Mouse (Mus musculus) heart, embryonic 14.5 days (tissue): ENCODE data around the gene BC107364. TPM values are rescaled to one million over a fixed set of nuclear protein-coding genes. Genes with fewer than 3 reads are reported as not detected.
A peak's percentile ranks its signal among the peaks of the same experiment; 100 is the strongest.
"Not testable (repeated sequence)": the region's sequence is repeated elsewhere in the genome, so short reads cannot be mapped to it uniquely, and the experiment has no call there.

ENCODE experiments used
- ATAC-seq: fragments of 200-750 bp; cut with Nextera tagmentation; 2 replicates; pipeline ENCODE4 v1.8.0; 2017; ENCODE audit warnings: low read depth, moderate TSS enrichment; ENCODE audit not compliant: insufficient number of reproducible peaks, insufficient read depth, low FRiP score
- H3K27ac ChIP-seq, 2 experiments: fragments of 200-500 bp in 1 of 2; fragments of 300-500 bp in 1 of 2; sonication (generic) in 1 of 2; replicated peaks in 1 of 2; 2 replicates each; pipeline ENCODE4 v1.5.1; 2012 to 2014; ENCODE audit warnings: low read depth in 2 of 2, low read length in 2 of 2, control low read depth in 1 of 2, mild to moderate bottlenecking in 1 of 2, mixed read lengths in 1 of 2; ENCODE audit not compliant: control insufficient read depth in 1 of 2, insufficient read depth in 1 of 2
- H3K27me3 ChIP-seq: fragments of 300-500 bp; sonication (generic); 2 replicates; pipeline ENCODE4 v1.6.1; 2014; ENCODE audit warnings: mild to moderate bottlenecking, low read length, control low read depth; ENCODE audit not compliant: control insufficient read depth, insufficient read depth
- H3K36me3 ChIP-seq: fragments of 300-500 bp; sonication (generic); 2 replicates; pipeline ENCODE4 v1.6.1; 2014; ENCODE audit warnings: mild to moderate bottlenecking, control low read depth, low read length, mixed read lengths; ENCODE audit not compliant: control insufficient read depth, insufficient read depth
- H3K4me1 ChIP-seq, 2 experiments: fragments of 200-500 bp in 1 of 2; fragments of 300-500 bp in 1 of 2; sonication (generic) in 1 of 2; 2 replicates each; pipeline ENCODE4 v1.6.1; 2012 to 2014; ENCODE audit warnings: low read length in 2 of 2, control low read depth in 1 of 2, mixed read lengths in 1 of 2; ENCODE audit not compliant: control insufficient read depth in 2 of 2, insufficient read depth in 2 of 2
- H3K4me2 ChIP-seq: fragments of 300-500 bp; sonication (generic); 2 replicates; pipeline ENCODE4 v1.6.1; 2014; ENCODE audit warnings: mild to moderate bottlenecking, low read length
- H3K4me3 ChIP-seq, 2 experiments: fragments of 200-500 bp in 1 of 2; fragments of 300-500 bp in 1 of 2; sonication (generic) in 1 of 2; 2 replicates each; pipeline ENCODE4 v1.5.1; 2012 to 2014; ENCODE audit warnings: low read length in 2 of 2, mild to moderate bottlenecking in 2 of 2, control low read depth in 1 of 2, low read depth in 1 of 2, moderate library complexity in 1 of 2; ENCODE audit not compliant: control insufficient read depth in 1 of 2, insufficient read depth in 1 of 2
- H3K9ac ChIP-seq: fragments of 300-500 bp; sonication (generic); 2 replicates; pipeline ENCODE4 v1.6.1; 2014; ENCODE audit warnings: mild to moderate bottlenecking, low read length
- H3K9me3 ChIP-seq: fragments of 300-500 bp; sonication (generic); 2 replicates; pipeline ENCODE4 v1.6.1; 2016; ENCODE audit warnings: low read length, control low read depth; ENCODE audit not compliant: control insufficient read depth
- WGBS: fragments of 180-500 bp; shearing (Covaris S2); extraction: QIAGEN DNeasy Blood & Tissue Kit; methylation state at CpG from one replicate; pipeline ENCODE4 v1.1.7; 2014; 5-methylcytosine and 5-hydroxymethylcytosine counted together
- polyA plus RNA-seq: library from polyadenylated mRNA; unstranded; fragments of >200 nt; fragmentation: Nextera tagmentation; extraction: Ambion mirVana; gene quantifications from 2 replicates; pipeline ENCODE4 v1.2.1, GENCODE M21; 2014

The BC107364 gene
- polyA plus RNA-seq = 0.66 and 1.0 TPM in 2 replicates

DNA sequence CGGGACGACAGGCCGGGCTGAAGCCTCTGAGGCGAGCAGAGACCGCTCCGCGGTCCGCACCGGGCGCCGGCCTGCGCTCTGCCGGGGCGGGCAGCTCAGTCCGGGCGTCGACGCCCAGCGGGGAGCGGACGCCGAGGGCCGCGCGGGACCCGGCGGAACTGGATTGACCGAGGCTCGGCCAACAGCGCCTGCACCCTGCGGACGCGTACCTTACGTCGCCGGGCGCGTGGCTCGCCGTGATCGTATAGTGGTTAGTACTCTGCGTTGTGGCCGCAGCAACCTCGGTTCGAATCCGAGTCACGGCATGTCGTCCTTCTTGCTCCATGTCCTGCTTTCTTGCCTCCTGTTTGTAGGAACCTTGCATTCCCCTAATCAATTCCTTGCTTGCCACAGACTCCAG lies at the start of gene BC107364:
BC107364 (minus strand) TSS at position 45 of the 400 bp plus-strand sequence.
- no CpG with 5 or more reads among the region's 48 CpGs for WGBS
- ATAC-seq = peak; percentile 36; the same call in 1 of the 2 replicates
- not testable (repeated sequence) for H3K36me3 ChIP-seq, H3K27ac ChIP-seq, H3K27me3 ChIP-seq, H3K4me1 ChIP-seq, H3K9ac ChIP-seq, H3K4me3 ChIP-seq, H3K9me3 ChIP-seq, H3K4me2 ChIP-seq

GRCm38 (mm10) chr3:96501391-96502115 lies 49.4 kb upstream of the BC107364 start:
- Histone ChIP-seq H3K27me3 (no peaks in the 10 kb centered on the region), H3K4me3 (peak overlapping the region; percentile 62 to 89), H3K9me3 (no peaks in the 10 kb centered on the region), H3K36me3 (no peaks in the 10 kb centered on the region), H3K27ac (peak overlapping the region; percentile 89 to 95), H3K4me2 (peak overlapping the region; percentile 98), H3K9ac (peak overlapping the region; percentile 79), H3K4me1 (0 out of 4 replicates have a peak, but pooled peaks cover 0 to 2% of the 10 kb centered on the region in 2 experiments)
- ATAC-seq = peak; percentile 69
- WGBS = under 1% methylated on average over 32 of the region's 32 CpGs

DNA sequence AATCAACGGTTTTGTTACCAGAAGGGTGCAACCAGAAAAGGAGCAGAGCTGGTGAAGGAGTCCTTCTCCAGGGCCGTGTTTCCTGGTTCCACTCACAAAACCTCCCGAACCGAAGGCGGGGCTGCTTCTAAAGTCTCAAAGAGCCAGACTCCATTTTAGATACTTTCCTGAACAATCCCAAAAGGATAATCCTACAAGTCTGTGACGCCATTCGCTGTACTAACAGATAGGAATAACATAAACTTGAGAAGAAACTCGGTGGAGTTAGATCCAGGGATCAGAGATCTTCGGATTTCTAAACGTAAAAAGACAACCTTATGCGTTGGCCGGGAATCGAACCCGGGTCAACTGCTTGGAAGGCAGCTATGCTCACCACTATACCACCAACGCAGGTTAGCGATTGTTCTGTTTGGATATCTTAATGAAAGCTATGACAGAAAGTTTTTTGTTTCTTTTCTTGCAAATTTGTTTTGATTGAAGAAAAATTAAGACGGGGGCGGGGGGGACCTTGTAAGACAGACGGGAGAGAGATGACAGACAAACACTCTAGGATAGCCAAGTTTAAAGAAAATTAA lies 48.7 kb upstream of the BC107364 start:
- no peaks in the 10 kb centered on the region for H3K9me3 ChIP-seq
- no peaks in the 10 kb centered on the region for H3K27me3 ChIP-seq
- peak; percentile 79 for ATAC-seq
- peak overlapping the region; percentile 87 for H3K9ac ChIP-seq
- under 1% methylated on average over 19 of the region's 19 CpGs for WGBS
- peak overlapping the region; percentile 98 for H3K4me2 ChIP-seq
- no peaks in the 10 kb centered on the region for H3K36me3 ChIP-seq
- peak overlapping the region; percentile 92 to 95 for H3K27ac ChIP-seq
- peak overlapping the region; percentile 62 to 84 for H3K4me3 ChIP-seq
- 0 out of 4 replicates have a peak, but pooled peaks cover 0 to 2% of the 10 kb centered on the region in 2 experiments for H3K4me1 ChIP-seq

- H3K4me3 ChIP-seq = peak overlapping the region; percentile 62 to 84
- peak overlapping the region; percentile 95 to 96 for H3K27ac ChIP-seq
- ATAC-seq = peak; percentile 75
- no peaks in the 10 kb centered on the region for H3K36me3 ChIP-seq
- 0 out of 4 replicates have a peak, but pooled peaks cover 0 to 2% of the 10 kb centered on the region in 2 experiments for H3K4me1 ChIP-seq
- peak overlapping the region; percentile 87 for H3K9ac ChIP-seq
- H3K4me2 ChIP-seq = peak overlapping the region; percentile 98
- WGBS = under 1% methylated on average over 17 of the region's 17 CpGs
- no peaks in the 10 kb centered on the region for H3K27me3 ChIP-seq
- no peaks in the 10 kb centered on the region for H3K9me3 ChIP-seq
Measured at GRCm38 (mm10) chr3:96500289-96500621, 48.1 kb upstream of the BC107364 start.

- WGBS = under 1% methylated on average over 36 of the region's 36 CpGs
- peak; percentile 22; the same call in 1 of the 2 replicates for ATAC-seq
- peak overlapping the region; percentile 87 for H3K9ac ChIP-seq
- H3K27ac ChIP-seq = peak overlapping the region; percentile 95 to 96
- H3K4me2 ChIP-seq = peak overlapping the region; percentile 61
- 0 out of 4 replicates have a peak, but pooled peaks cover 0 to 2% of the 10 kb centered on the region in 2 experiments for H3K4me1 ChIP-seq
- H3K4me3 ChIP-seq = peak overlapping the region; percentile 62 to 84
- H3K27me3 ChIP-seq = no peaks in the 10 kb centered on the region
- H3K36me3 ChIP-seq = no peaks in the 10 kb centered on the region
- H3K9me3 ChIP-seq = no peaks in the 10 kb centered on the region
Measured at GRCm38 (mm10) chr3:96499481-96500288, 47.6 kb upstream of the BC107364 start.

GRCm38 (mm10) chr3:96498476-96499245 lies 46.6 kb upstream of the BC107364 start:
- 81% methylated on average over 4 of the region's 4 CpGs for WGBS
- H3K9ac ChIP-seq = no peak overlapping the region
- no peaks in the 10 kb centered on the region for H3K9me3 ChIP-seq
- H3K4me2 ChIP-seq = peak overlapping the region; percentile 61
- H3K36me3 ChIP-seq = no peaks in the 10 kb centered on the region
- no peak overlapping the region for H3K27ac ChIP-seq
- peak overlapping the region in 1 of 2 experiments; percentile 62; a peak in 1 of 4 replicates for H3K4me3 ChIP-seq
- H3K27me3 ChIP-seq = no peaks in the 10 kb centered on the region
- no peak for ATAC-seq
- H3K4me1 ChIP-seq = 0 out of 4 replicates have a peak, but pooled peaks cover 0 to 2% of the 10 kb centered on the region in 2 experiments
